Mouse (Mus musculus) hematopoietic stem cell, adult 5-6 weeks (primary cell): ENCODE measurements around the gene Susd1. TPM values are rescaled to one million over a fixed set of nuclear protein-coding genes. Genes with fewer than 3 reads are reported as not detected.

ENCODE experiments used
- total RNA-seq: library from RNA; stranded (forward); fragments of 172-1452, 232-1000 nt; gene quantifications from 2 replicates; pipeline ENCODE4 v1.2.3, GENCODE M21; 2017

The Susd1 gene
- total RNA-seq, 1 experiment from 2014 or later, result 131 TPM

Other genes with a start within 250 kb of the Susd1 start
- 48.2 and 69.4 TPM in 2 replicates for gene Ugcg, start 249.4 kb downstream of the Susd1 start, total RNA-seq
- gene Ptbp3, start 110.7 kb upstream of the Susd1 start, total RNA-seq, result 215 and 216 TPM in 2 replicates
- gene Hsdl2, start 142.9 kb upstream of the Susd1 start, total RNA-seq, result 30.5 and 33.6 TPM in 2 replicates
- 9.4 TPM in 2 replicates for gene E130308A19Rik, start 187.6 kb upstream of the Susd1 start, total RNA-seq